Mouse (Mus musculus): Measurements from ENCODE around the gene Srek1.

DNA sequence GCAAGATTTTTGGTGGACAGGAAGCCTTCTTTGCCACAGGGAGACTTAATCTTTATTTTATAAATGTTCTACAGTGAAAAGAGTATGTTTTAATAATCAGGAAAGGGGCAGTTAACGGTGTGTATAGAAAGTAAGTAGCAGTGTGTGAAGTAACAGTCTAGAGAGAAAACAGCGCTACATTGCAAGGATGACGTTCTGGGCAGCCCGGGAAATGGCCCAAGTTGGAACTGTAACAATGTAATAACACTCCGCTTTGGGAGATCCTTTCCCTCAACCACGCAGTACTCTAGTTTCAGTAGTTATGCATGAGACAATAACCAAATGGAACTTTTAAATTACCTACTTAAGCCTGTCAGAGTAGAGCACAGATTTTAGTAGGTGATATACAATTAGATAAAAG lies 70.6 kb downstream of the Srek1 start:
- TF ChIP-seq CTCF (IDR thresholded peaks at IDR 0.05) = no peak
- no peak for TF ChIP-seq EP300 (IDR thresholded peaks at IDR 0.05)
